Mouse (Mus musculus) liver, embryonic 14.5 days (tissue): ENCODE measurements around the gene Iars2.

Experiments used
- CTCF ChIP-seq: IDR thresholded peaks from 2 replicates; pipeline ENCODE4 v1.5.1; 2016; ENCODE audit warnings: antibody characterized with exemption, low read depth, control low read depth
- EP300 ChIP-seq: IDR thresholded peaks from 2 replicates; pipeline ENCODE4 v1.6.1; 2016; ENCODE audit warnings: antibody characterized with exemption, low read depth

GRCm38 (mm10) chr1:185284740-185285139 lies 44.5 kb downstream of the Iars2 start:
- TF ChIP-seq CTCF (no peak), EP300 (no peak)
